Mouse (Mus musculus) midbrain, embryonic 13.5 days (tissue): ENCODE measurements at regions not wholly inside any gene's neighbourhood (a gene's known extent, or its start where the extent isn't known, plus 50 kb on each side); places are given as distances from the start of the nearest gene placed in this dataset.

Experiments used
- ATAC-seq: fragments of 200-750 bp; cut with Nextera tagmentation; 2 replicates; pipeline ENCODE4 v1.8.0; 2017; ENCODE audit warnings: mild to moderate bottlenecking, moderate TSS enrichment, moderate library complexity
- H3K27ac ChIP-seq: fragments of 300-500 bp; sonication (generic); 2 replicates; pipeline ENCODE4 v1.5.1; 2015; ENCODE audit warnings: inconsistent platforms, mild to moderate bottlenecking, moderate library complexity
- H3K27me3 ChIP-seq: fragments of 300-500 bp; sonication (generic); 2 replicates; pipeline ENCODE4 v1.6.1; 2015; ENCODE audit warnings: mild to moderate bottlenecking, inconsistent platforms
- H3K36me3 ChIP-seq: fragments of 300-500 bp; sonication (generic); 2 replicates; pipeline ENCODE4 v1.6.1; 2015; ENCODE audit warnings: mild to moderate bottlenecking, inconsistent platforms
- H3K4me1 ChIP-seq: fragments of 300-500 bp; sonication (generic); replicated peaks from 2 replicates; pipeline ENCODE4 v1.6.1; 2015; ENCODE audit warnings: inconsistent platforms
- H3K4me2 ChIP-seq: fragments of 300-500 bp; sonication (generic); replicated peaks from 2 replicates; pipeline ENCODE4 v1.6.1; 2015; ENCODE audit warnings: moderate library complexity, mild to moderate bottlenecking, inconsistent platforms
- H3K4me3 ChIP-seq: fragments of 300-500 bp; sonication (generic); replicated peaks from 2 replicates; pipeline ENCODE4 v1.5.1; 2015; ENCODE audit warnings: mild to moderate bottlenecking, inconsistent platforms
- H3K9ac ChIP-seq: fragments of 300-500 bp; sonication (generic); replicated peaks from 2 replicates; pipeline ENCODE4 v1.6.1; 2015; ENCODE audit warnings: mild to moderate bottlenecking, inconsistent platforms
- H3K9me3 ChIP-seq: fragments of 300-500 bp; sonication (generic); 2 replicates; pipeline ENCODE4 v1.6.1; 2016; ENCODE audit warnings: mild to moderate bottlenecking, inconsistent platforms
- WGBS: fragments of 180-500 bp; shearing (Covaris S2); methylation state at CpG from one replicate; pipeline ENCODE4 v1.1.7; 2015; 5-methylcytosine and 5-hydroxymethylcytosine counted together

DNA sequence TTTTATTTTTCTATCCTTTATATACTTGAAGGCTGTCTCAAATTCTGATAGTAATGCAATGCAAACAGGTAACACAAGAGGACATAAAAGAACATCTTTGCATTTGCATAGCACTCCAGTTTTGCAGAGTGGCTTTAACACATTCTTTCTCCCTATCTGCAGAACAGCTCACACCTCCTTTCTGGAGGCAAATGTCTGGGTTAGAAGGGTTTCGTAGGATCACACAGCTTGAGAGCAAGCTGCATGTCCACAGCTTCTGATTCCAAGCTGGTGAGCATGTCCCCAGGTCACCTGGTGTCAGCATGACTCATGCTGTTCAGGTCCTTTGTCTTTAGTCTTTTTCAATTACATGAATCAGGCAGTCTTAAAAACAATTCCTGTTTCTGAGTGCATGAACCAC, 418.5 kb upstream of the Htr2a start:
- WGBS = 71% methylated on average over 1 of the region's 1 CpGs

GRCm38 (mm10) chr14:74229560-74230187, 411.0 kb upstream of the Htr2a start:
- H3K4me1 ChIP-seq = peaks cover 5% of the 10 kb centered on the region; the same call in 1 of the 2 replicates
- WGBS = 70% methylated on average over 5 of the region's 5 CpGs
- H3K27me3 ChIP-seq = no peaks in the 10 kb centered on the region
- no peak overlapping the region for H3K4me3 ChIP-seq
- H3K27ac ChIP-seq = no peak overlapping the region
- no peak overlapping the region for H3K9ac ChIP-seq
- no peaks in the 10 kb centered on the region for H3K9me3 ChIP-seq
- ATAC-seq = peak; percentile 55; the same call in 1 of the 2 replicates
- no peaks in the 10 kb centered on the region for H3K36me3 ChIP-seq
- no peak overlapping the region for H3K4me2 ChIP-seq

More for the DNA sequence above, 418.5 kb upstream of the Htr2a start:
- H3K4me3 ChIP-seq = no peak overlapping the region
- H3K4me2 ChIP-seq = no peak overlapping the region
- no peak overlapping the region for H3K9ac ChIP-seq
- H3K27ac ChIP-seq = no peak overlapping the region
- H3K36me3 ChIP-seq = no peaks in the 10 kb centered on the region
- H3K4me1 ChIP-seq = peaks cover 2% of the 10 kb centered on the region; the same call in 1 of the 2 replicates
- H3K27me3 ChIP-seq = no peaks in the 10 kb centered on the region
- ATAC-seq = no peak
- H3K9me3 ChIP-seq = no peaks in the 10 kb centered on the region

DNA sequence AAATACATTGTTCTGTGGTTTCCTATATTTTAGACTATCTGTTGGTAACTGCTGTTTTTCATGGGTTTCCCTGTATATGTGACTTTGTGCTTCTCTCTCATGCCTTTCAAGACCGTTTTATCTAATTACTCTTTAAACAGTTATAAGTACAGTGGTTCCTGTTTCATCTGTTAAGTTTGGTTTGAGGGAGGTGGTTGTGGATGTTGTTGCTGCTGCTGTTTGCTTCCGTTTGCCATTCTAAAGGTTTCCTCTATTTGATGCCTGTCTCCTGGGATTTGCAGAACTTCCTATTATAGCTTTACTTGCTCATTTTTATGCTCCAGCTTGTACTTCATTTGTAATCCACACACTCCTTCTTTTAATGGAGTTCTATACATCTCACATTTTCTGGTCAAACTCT, 400.4 kb upstream of the Htr2a start:
- H3K4me1 ChIP-seq = no peaks in the 10 kb centered on the region
- WGBS = 69% methylated on average over 2 of the region's 2 CpGs
- H3K27me3 ChIP-seq = no peaks in the 10 kb centered on the region
- no peaks in the 10 kb centered on the region for H3K36me3 ChIP-seq
- no peak overlapping the region for H3K9ac ChIP-seq
- no peak overlapping the region for H3K4me2 ChIP-seq
- no peak for ATAC-seq
- H3K9me3 ChIP-seq = no peaks in the 10 kb centered on the region
- H3K27ac ChIP-seq = no peak overlapping the region
- no peak overlapping the region for H3K4me3 ChIP-seq

DNA sequence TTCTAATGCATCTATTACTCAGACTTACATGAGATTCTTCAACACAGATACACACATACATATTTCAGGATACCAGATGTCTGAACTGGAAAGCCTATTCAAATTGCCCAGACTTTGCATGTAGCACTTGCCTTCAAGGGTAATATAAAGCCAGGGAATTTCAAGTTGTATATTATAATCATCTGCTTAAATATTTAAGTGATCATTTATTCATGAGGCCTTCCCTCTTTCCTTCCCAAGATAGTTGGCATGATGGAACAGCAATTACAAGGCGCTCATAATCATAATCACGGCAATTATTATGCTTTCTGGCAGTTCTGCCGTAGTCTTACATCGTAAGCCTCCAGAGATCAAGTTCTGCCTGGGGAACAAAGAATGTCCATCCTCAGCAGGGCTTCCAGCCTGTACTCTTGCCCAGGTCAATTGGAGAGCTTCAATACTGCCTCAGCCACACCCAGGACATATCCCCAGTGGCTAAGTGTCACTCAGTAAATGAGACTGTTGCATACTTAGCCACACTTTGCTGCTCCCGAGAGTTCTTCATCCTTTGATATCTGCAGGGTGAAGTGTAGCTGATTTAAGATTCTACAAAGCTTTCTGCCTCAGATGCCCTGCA, 391.3 kb upstream of the Htr2a start:
- Histone ChIP-seq H3K9ac (no peak overlapping the region), H3K36me3 (no peaks in the 10 kb centered on the region), H3K4me3 (no peak overlapping the region), H3K4me1 (no peaks in the 10 kb centered on the region), H3K27me3 (no peaks in the 10 kb centered on the region), H3K4me2 (no peak overlapping the region), H3K9me3 (no peaks in the 10 kb centered on the region), H3K27ac (no peak overlapping the region)
- peak; percentile 55 for ATAC-seq
- 71% methylated on average over 5 of the region's 5 CpGs for WGBS

DNA sequence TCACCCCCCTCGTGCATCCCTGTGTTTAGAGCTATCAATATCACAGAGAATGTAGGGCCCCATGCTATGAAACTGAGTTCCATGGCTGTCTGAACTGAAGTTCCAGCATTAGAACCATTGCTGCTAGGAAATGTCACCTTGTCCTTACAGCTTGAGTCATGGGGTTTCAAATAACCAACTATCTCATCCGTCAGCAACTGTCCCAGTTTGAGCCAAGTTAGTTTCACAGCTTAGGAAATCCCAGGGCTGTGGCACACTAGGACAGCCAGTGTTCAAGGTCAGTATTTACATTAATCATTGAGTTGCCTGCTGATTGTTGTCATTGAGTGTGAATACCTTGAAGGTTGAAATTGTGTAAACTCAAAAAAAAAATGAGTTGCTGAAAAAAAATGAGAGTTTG, 390.6 kb upstream of the Htr2a start:
- Histone ChIP-seq H3K36me3 (no peaks in the 10 kb centered on the region), H3K27ac (no peak overlapping the region), H3K4me1 (no peaks in the 10 kb centered on the region), H3K4me2 (no peak overlapping the region), H3K27me3 (no peaks in the 10 kb centered on the region), H3K9me3 (no peaks in the 10 kb centered on the region), H3K9ac (no peak overlapping the region), H3K4me3 (no peak overlapping the region)
- ATAC-seq = no peak
- WGBS = 76% methylated on average over 2 of the region's 2 CpGs

- H3K4me1 ChIP-seq = no peaks in the 10 kb centered on the region
- no peaks in the 10 kb centered on the region for H3K36me3 ChIP-seq
- no peak overlapping the region for H3K4me2 ChIP-seq
- H3K9me3 ChIP-seq = no peaks in the 10 kb centered on the region
- no peak overlapping the region for H3K4me3 ChIP-seq
- H3K27me3 ChIP-seq = no peaks in the 10 kb centered on the region
- no peak overlapping the region for H3K9ac ChIP-seq
- WGBS = 79% methylated on average over 10 of the region's 10 CpGs
- H3K27ac ChIP-seq = no peak overlapping the region
- no peak for ATAC-seq
Observed at GRCm38 (mm10) chr14:74252189-74253145, 388.2 kb upstream of the Htr2a start.

GRCm38 (mm10) chr14:74255000-74255399, 385.6 kb upstream of the Htr2a start:
- Histone ChIP-seq H3K4me2 (no peak overlapping the region), H3K27me3 (no peaks in the 10 kb centered on the region), H3K36me3 (no peaks in the 10 kb centered on the region), H3K27ac (no peak overlapping the region), H3K9ac (no peak overlapping the region), H3K9me3 (no peaks in the 10 kb centered on the region), H3K4me3 (no peak overlapping the region), H3K4me1 (no peaks in the 10 kb centered on the region)
- ATAC-seq = no peak

DNA sequence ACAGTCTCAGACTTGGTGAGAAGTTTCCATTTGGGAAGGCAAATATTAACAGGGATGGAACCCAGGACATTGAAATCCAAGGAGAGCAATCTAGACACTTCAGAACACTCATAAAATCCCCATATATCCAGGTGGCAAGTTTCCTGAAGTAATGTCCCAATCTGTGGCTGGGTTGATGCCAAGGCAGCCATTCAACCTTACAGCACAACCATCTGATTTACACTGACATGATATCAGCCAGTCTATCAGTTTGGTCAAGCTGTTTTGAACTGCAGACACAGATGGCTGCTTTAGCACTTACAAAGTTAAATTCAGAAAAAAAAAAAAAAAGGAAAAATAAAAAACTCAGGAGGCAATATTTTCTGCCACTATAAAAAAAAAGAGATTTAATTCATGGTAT, 381.2 kb upstream of the Htr2a start:
- Histone ChIP-seq H3K4me3 (no peak overlapping the region), H3K36me3 (no peaks in the 10 kb centered on the region), H3K4me2 (no peak overlapping the region), H3K9me3 (no peaks in the 10 kb centered on the region), H3K27ac (no peak overlapping the region), H3K4me1 (no peaks in the 10 kb centered on the region), H3K9ac (no peak overlapping the region), H3K27me3 (no peaks in the 10 kb centered on the region)
- ATAC-seq = no peak

DNA sequence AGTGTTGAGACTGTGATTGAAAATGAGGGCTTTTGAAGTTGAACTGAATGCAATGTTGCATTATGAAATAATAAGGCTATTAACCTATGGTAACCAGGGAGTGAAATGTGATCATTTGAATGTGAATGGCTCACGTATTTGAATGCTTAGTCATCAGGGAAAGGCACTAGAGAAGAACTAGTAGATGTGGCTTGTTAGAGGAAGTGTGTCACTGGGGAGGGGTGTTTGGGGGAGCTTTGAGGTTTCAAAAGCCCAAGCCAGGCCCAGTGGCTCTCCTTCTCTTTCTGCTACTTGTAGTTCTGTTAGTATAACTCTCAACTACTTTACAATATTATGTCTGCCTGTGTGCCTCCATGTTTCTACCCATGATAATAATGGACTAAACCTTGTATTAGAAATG, 373.6 kb upstream of the Htr2a start:
- ATAC-seq = no peak
- Histone ChIP-seq H3K4me2 (no peak overlapping the region), H3K9ac (no peak overlapping the region), H3K9me3 (no peaks in the 10 kb centered on the region), H3K4me1 (no peaks in the 10 kb centered on the region), H3K4me3 (no peak overlapping the region), H3K27me3 (no peaks in the 10 kb centered on the region), H3K27ac (no peak overlapping the region), H3K36me3 (no peaks in the 10 kb centered on the region)
- WGBS = 41% methylated on average over 1 of the region's 1 CpGs

- Histone ChIP-seq H3K27me3 (no peaks in the 10 kb centered on the region), H3K4me2 (no peak overlapping the region), H3K27ac (no peak overlapping the region), H3K36me3 (no peaks in the 10 kb centered on the region), H3K4me3 (no peak overlapping the region), H3K4me1 (no peaks in the 10 kb centered on the region), H3K9me3 (no peaks in the 10 kb centered on the region), H3K9ac (no peak overlapping the region)
- ATAC-seq = no peak
- WGBS = 88% methylated on average over 3 of the region's 3 CpGs
Observed at GRCm38 (mm10) chr14:74294560-74294959, 346.1 kb upstream of the Htr2a start.

- Histone ChIP-seq H3K27me3 (no peaks in the 10 kb centered on the region), H3K9ac (no peak overlapping the region), H3K4me3 (no peak overlapping the region), H3K36me3 (no peaks in the 10 kb centered on the region), H3K9me3 (no peaks in the 10 kb centered on the region), H3K4me1 (no peaks in the 10 kb centered on the region), H3K27ac (no peak overlapping the region), H3K4me2 (no peak overlapping the region)
- peak; percentile 34; the same call in 1 of the 2 replicates for ATAC-seq
- 59% methylated on average over 3 of the region's 3 CpGs for WGBS
Observed at GRCm38 (mm10) chr14:74304483-74304882, 336.2 kb upstream of the Htr2a start.

DNA sequence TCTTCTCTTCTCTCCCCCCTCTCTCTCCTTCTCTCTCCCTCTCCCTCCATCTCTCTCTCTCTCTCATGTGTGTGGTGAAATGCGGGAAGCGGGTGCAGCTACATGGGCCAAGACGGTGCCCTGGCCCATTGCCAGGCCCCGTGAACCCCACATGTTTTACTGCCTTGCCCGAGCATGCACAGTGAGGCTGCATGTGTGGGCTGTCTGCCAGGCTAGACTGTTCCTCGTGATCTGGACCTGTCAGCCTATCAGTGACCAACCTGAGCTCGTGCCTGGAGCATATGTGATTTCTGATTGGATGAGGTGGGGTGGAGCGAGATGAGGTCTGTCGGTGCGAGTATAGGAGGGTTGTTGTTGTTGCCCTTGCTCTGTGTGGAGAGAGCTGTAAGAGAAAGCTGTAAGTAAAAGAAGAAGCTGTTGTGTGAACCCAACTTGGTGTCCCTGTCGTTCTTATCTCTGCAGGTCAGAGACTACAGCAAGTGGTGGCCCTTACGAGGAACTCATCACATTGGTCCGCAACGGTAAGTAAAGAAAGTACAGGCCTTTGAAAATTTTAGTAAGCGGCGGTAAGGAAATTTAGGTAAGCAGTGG, 333.8 kb upstream of the Htr2a start:
- WGBS = 90% methylated on average over 16 of the region's 16 CpGs
- ATAC-seq = no peak
- no peak overlapping the region for H3K27ac ChIP-seq

More for the DNA sequence above, 333.8 kb upstream of the Htr2a start:
- Histone ChIP-seq H3K4me1 (no peaks in the 10 kb centered on the region), H3K4me2 (no peak overlapping the region), H3K27me3 (no peaks in the 10 kb centered on the region), H3K36me3 (no peaks in the 10 kb centered on the region), H3K9me3 (no peaks in the 10 kb centered on the region), H3K4me3 (no peak overlapping the region), H3K9ac (no peak overlapping the region)
